Mouse (Mus musculus): ENCODE results near the gene Ecm2. TPM values are rescaled to one million over a fixed set of nuclear protein-coding genes. Genes with fewer than 3 reads are reported as not detected.

Ecm2 gene
- polyA plus RNA-seq, 1 experiment from 2014 or later: 0.38 TPM

GRCm38 (mm10) chr13:49538693-49539092 lies 34.1 kb downstream of the Ecm2 start:
- Histone ChIP-seq H3K4me3 (ENCODE audit: low read depth, low read length) (no peak overlapping the region), H3K4me2 (ENCODE audit: low read length) (no peak overlapping the region), H3K36me3 (ENCODE audit: control insufficient read depth, insufficient read depth, low read length) (no peaks in the 10 kb centered on the region), H3K9me3 (ENCODE audit: control insufficient read depth, low read length) (no peaks in the 10 kb centered on the region), H3K27me3 (replicated peaks; ENCODE audit: control insufficient read depth, insufficient read depth, low read length) (no peaks in the 10 kb centered on the region), H3K27ac (ENCODE audit: low read depth) (no peak overlapping the region), H3K4me1 (replicated peaks; ENCODE audit: control insufficient read depth, insufficient read depth, low read length) (no peaks in the 10 kb centered on the region), H3K9ac (ENCODE audit: low read length) (no peak overlapping the region)
- no peak for ATAC-seq (replicated peaks; ENCODE audit: low FRiP score, low TSS enrichment, low read depth)
- 56% methylated on average over 1 of the region's 1 CpGs for WGBS
- no peak for DNase-seq (ENCODE audit: low spot score)

- ATAC-seq (replicated peaks; ENCODE audit: low FRiP score, low TSS enrichment, low read depth) (no peak), DNase-seq (ENCODE audit: low spot score) (no peak)
- Histone ChIP-seq H3K4me3 (ENCODE audit: low read depth, low read length) (no peak within 1 kb of the TSS), H3K9me3 (ENCODE audit: control insufficient read depth, low read length) (no peaks in the 10 kb centered on the region), H3K36me3 (ENCODE audit: control insufficient read depth, insufficient read depth, low read length) (no peaks in the 10 kb centered on the region), H3K4me2 (ENCODE audit: low read length) (peak within 1 kb of the TSS; percentile 21), H3K27me3 (replicated peaks; ENCODE audit: control insufficient read depth, insufficient read depth, low read length) (no peaks in the 10 kb centered on the region), H3K4me1 (replicated peaks; ENCODE audit: control insufficient read depth, insufficient read depth, low read length) (peaks cover 5% of the 10 kb centered on the region; the same call in 1 of the 2 replicates), H3K27ac (ENCODE audit: low read depth) (peak within 1 kb of the TSS; percentile 87; the same call in 1 of the 2 replicates), H3K9ac (ENCODE audit: low read length) (no peak within 1 kb of the TSS)
- 45% methylated on average over 3 of the region's 3 CpGs for WGBS
These were observed 39.7 kb downstream of the Ecm2 start, which contains the start of gene Aspn for GRCm38 (mm10) chr13:49544279-49544678. Aspn (plus strand) TSS chr13:49544443.

- ATAC-seq (replicated peaks; ENCODE audit: low FRiP score, low TSS enrichment, low read depth): peak; percentile 89
- H3K36me3 ChIP-seq (ENCODE audit: control insufficient read depth, insufficient read depth, low read length): no peaks in the 10 kb centered on the region
- H3K4me3 ChIP-seq (ENCODE audit: low read depth, low read length): no peak overlapping the region
- WGBS: 24% methylated on average over 3 of the region's 3 CpGs
- no peaks in the 10 kb centered on the region for H3K27me3 ChIP-seq (replicated peaks; ENCODE audit: control insufficient read depth, insufficient read depth, low read length)
- no peak overlapping the region for H3K9ac ChIP-seq (ENCODE audit: low read length)
- peaks cover 5% of the 10 kb centered on the region; the same call in 1 of the 2 replicates for H3K4me1 ChIP-seq (replicated peaks; ENCODE audit: control insufficient read depth, insufficient read depth, low read length)
- no peaks in the 10 kb centered on the region for H3K9me3 ChIP-seq (ENCODE audit: control insufficient read depth, low read length)
- H3K27ac ChIP-seq (ENCODE audit: low read depth): peak overlapping the region; percentile 87
- no peak for DNase-seq (ENCODE audit: low spot score)
- H3K4me2 ChIP-seq (ENCODE audit: low read length): peak overlapping the region; percentile 21
These were observed 41.0 kb downstream of the Ecm2 start for GRCm38 (mm10) chr13:49545646-49546045.

- Histone ChIP-seq H3K36me3 (ENCODE audit: control insufficient read depth, insufficient read depth, low read length) (no peaks in the 10 kb centered on the region), H3K9ac (ENCODE audit: low read length) (no peak overlapping the region), H3K4me3 (ENCODE audit: low read depth, low read length) (no peak overlapping the region), H3K4me2 (ENCODE audit: low read length) (peak overlapping the region; percentile 21; the same call in 1 of the 2 replicates), H3K9me3 (ENCODE audit: control insufficient read depth, low read length) (no peaks in the 10 kb centered on the region), H3K27ac (ENCODE audit: low read depth) (peak overlapping the region; percentile 87), H3K27me3 (replicated peaks; ENCODE audit: control insufficient read depth, insufficient read depth, low read length) (no peaks in the 10 kb centered on the region), H3K4me1 (replicated peaks; ENCODE audit: control insufficient read depth, insufficient read depth, low read length) (peaks cover 5% of the 10 kb centered on the region; the same call in 1 of the 2 replicates)
- WGBS: 49% methylated on average over 1 of the region's 1 CpGs
- DNase-seq (ENCODE audit: low spot score) (no peak), ATAC-seq (replicated peaks; ENCODE audit: low FRiP score, low TSS enrichment, low read depth) (no peak)
These were observed 41.9 kb downstream of the Ecm2 start for GRCm38 (mm10) chr13:49546517-49546916.

GRCm38 (mm10) chr13:49547563-49548150 lies 43.0 kb downstream of the Ecm2 start:
- no peaks in the 10 kb centered on the region for H3K9me3 ChIP-seq (ENCODE audit: control insufficient read depth, low read length)
- 62% methylated on average over 1 of the region's 1 CpGs for WGBS
- no peak overlapping the region for H3K9ac ChIP-seq (ENCODE audit: low read length)
- H3K27me3 ChIP-seq (replicated peaks; ENCODE audit: control insufficient read depth, insufficient read depth, low read length): no peaks in the 10 kb centered on the region
- ATAC-seq (replicated peaks; ENCODE audit: low FRiP score, low TSS enrichment, low read depth): no peak
- peaks cover 5% of the 10 kb centered on the region; the same call in 1 of the 2 replicates for H3K4me1 ChIP-seq (replicated peaks; ENCODE audit: control insufficient read depth, insufficient read depth, low read length)
- no peak overlapping the region for H3K4me2 ChIP-seq (ENCODE audit: low read length)
- DNase-seq (ENCODE audit: low spot score): no peak
- H3K4me3 ChIP-seq (ENCODE audit: low read depth, low read length): no peak overlapping the region
- peak overlapping the region; percentile 87 for H3K27ac ChIP-seq (ENCODE audit: low read depth)
- H3K36me3 ChIP-seq (ENCODE audit: control insufficient read depth, insufficient read depth, low read length): no peaks in the 10 kb centered on the region

GRCm38 (mm10) chr13:49549616-49550015 lies 45.0 kb downstream of the Ecm2 start:
- no peak overlapping the region for H3K27ac ChIP-seq (ENCODE audit: low read depth)

GRCm38 (mm10) chr13:49554519-49554918 lies 49.9 kb downstream of the Ecm2 start:
- no peak for ATAC-seq (replicated peaks; ENCODE audit: low FRiP score, low TSS enrichment, low read depth)
- Histone ChIP-seq H3K9me3 (ENCODE audit: control insufficient read depth, low read length) (no peaks in the 10 kb centered on the region), H3K4me2 (ENCODE audit: low read length) (no peak overlapping the region), H3K9ac (ENCODE audit: low read length) (no peak overlapping the region), H3K27me3 (replicated peaks; ENCODE audit: control insufficient read depth, insufficient read depth, low read length) (no peaks in the 10 kb centered on the region), H3K4me1 (replicated peaks; ENCODE audit: control insufficient read depth, insufficient read depth, low read length) (no peaks in the 10 kb centered on the region), H3K36me3 (ENCODE audit: control insufficient read depth, insufficient read depth, low read length) (no peaks in the 10 kb centered on the region), H3K27ac (ENCODE audit: low read depth) (no peak overlapping the region), H3K4me3 (ENCODE audit: low read depth, low read length) (no peak overlapping the region)
- WGBS: 85% methylated on average over 5 of the region's 5 CpGs
- DNase-seq (ENCODE audit: low spot score): no peak

More at GRCm38 (mm10) chr13:49549616-49550015, 45.0 kb downstream of the Ecm2 start:
- H3K4me3 ChIP-seq (ENCODE audit: low read depth, low read length): no peak overlapping the region
- H3K4me2 ChIP-seq (ENCODE audit: low read length): no peak overlapping the region
- H3K4me1 ChIP-seq (replicated peaks; ENCODE audit: control insufficient read depth, insufficient read depth, low read length): peaks cover 5% of the 10 kb centered on the region; the same call in 1 of the 2 replicates
- ATAC-seq (replicated peaks; ENCODE audit: low FRiP score, low TSS enrichment, low read depth) (no peak), DNase-seq (ENCODE audit: low spot score) (no peak)
- no peaks in the 10 kb centered on the region for H3K9me3 ChIP-seq (ENCODE audit: control insufficient read depth, low read length)
- no peaks in the 10 kb centered on the region for H3K27me3 ChIP-seq (replicated peaks; ENCODE audit: control insufficient read depth, insufficient read depth, low read length)
- H3K9ac ChIP-seq (ENCODE audit: low read length): no peak overlapping the region
- 89% methylated on average over 3 of the region's 3 CpGs for WGBS
- H3K36me3 ChIP-seq (ENCODE audit: control insufficient read depth, insufficient read depth, low read length): no peaks in the 10 kb centered on the region

- 74% methylated on average over 1 of the region's 1 CpGs for WGBS
- Histone ChIP-seq H3K27ac (ENCODE audit: low read depth) (no peak overlapping the region), H3K27me3 (replicated peaks; ENCODE audit: control insufficient read depth, insufficient read depth, low read length) (no peaks in the 10 kb centered on the region), H3K4me3 (ENCODE audit: low read depth, low read length) (no peak overlapping the region), H3K9ac (ENCODE audit: low read length) (no peak overlapping the region), H3K36me3 (ENCODE audit: control insufficient read depth, insufficient read depth, low read length) (no peaks in the 10 kb centered on the region), H3K9me3 (ENCODE audit: control insufficient read depth, low read length) (no peaks in the 10 kb centered on the region), H3K4me1 (replicated peaks; ENCODE audit: control insufficient read depth, insufficient read depth, low read length) (no peaks in the 10 kb centered on the region), H3K4me2 (ENCODE audit: low read length) (no peak overlapping the region)
- no peak for ATAC-seq (replicated peaks; ENCODE audit: low FRiP score, low TSS enrichment, low read depth)
- DNase-seq (ENCODE audit: low spot score): no peak
These were observed 51.6 kb downstream of the Ecm2 start for GRCm38 (mm10) chr13:49556203-49556602.

- H3K27ac ChIP-seq (ENCODE audit: low read depth): no peak overlapping the region
- no peak overlapping the region for H3K4me2 ChIP-seq (ENCODE audit: low read length)
- no peak for DNase-seq (ENCODE audit: low spot score)
- H3K36me3 ChIP-seq (ENCODE audit: control insufficient read depth, insufficient read depth, low read length): no peaks in the 10 kb centered on the region
- H3K4me1 ChIP-seq (replicated peaks; ENCODE audit: control insufficient read depth, insufficient read depth, low read length): no peaks in the 10 kb centered on the region
- H3K27me3 ChIP-seq (replicated peaks; ENCODE audit: control insufficient read depth, insufficient read depth, low read length): no peaks in the 10 kb centered on the region
- H3K9me3 ChIP-seq (ENCODE audit: control insufficient read depth, low read length): no peaks in the 10 kb centered on the region
- no peak overlapping the region for H3K9ac ChIP-seq (ENCODE audit: low read length)
- no peak for ATAC-seq (replicated peaks; ENCODE audit: low FRiP score, low TSS enrichment, low read depth)
- 63% methylated on average over 1 of the region's 1 CpGs for WGBS
- H3K4me3 ChIP-seq (ENCODE audit: low read depth, low read length): no peak overlapping the region
These were observed 52.3 kb downstream of the Ecm2 start for GRCm38 (mm10) chr13:49556924-49557323.
